Mouse (Mus musculus) embryonic fibroblast, embryonic 13.5 days (primary cell): Measurements from ENCODE around the gene Gria1.

Source experiments
- CTCF ChIP-seq: IDR thresholded peaks from 2 replicates; pipeline ENCODE4 v1.5.1; 2011; ENCODE audit warnings: mild to moderate bottlenecking, control low read depth, low read length, moderate library complexity, borderline replicate concordance; ENCODE audit not compliant: insufficient read depth
- POLR2A ChIP-seq: IDR thresholded peaks from 2 replicates; pipeline ENCODE4 v1.6.1; 2011; ENCODE audit warnings: low read depth, mild to moderate bottlenecking, control low read depth, low read length, moderate library complexity

DNA sequence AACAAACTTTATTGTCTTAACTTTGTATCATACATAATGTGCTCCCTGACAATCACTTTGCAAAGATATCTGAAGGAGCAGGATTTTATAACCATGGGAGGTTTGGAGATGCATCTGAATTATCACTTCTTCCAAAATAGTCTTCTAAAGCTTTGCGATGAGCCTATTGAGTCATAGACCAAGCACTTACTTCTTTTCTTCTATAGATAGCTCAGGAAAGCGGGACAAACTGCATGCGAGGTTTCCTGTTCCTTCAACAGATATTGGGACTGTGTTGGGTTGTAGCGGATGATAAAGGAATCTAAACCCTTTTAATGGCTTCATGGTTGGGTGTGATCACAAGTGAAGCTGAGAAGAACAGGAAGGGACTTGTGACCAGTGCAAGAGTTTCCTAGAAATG lies 263.5 kb downstream of the Gria1 start:
- TF ChIP-seq CTCF (no peak), POLR2A (no peak)
